Mouse (Mus musculus): ENCODE measurements around the gene Dpep2nb. TPM values are rescaled to one million over a fixed set of nuclear protein-coding genes. Genes with fewer than 3 reads are reported as not detected.

Dpep2nb gene
- 0.20 TPM in 1 of 2 replicates, not detected in the other for polyA plus RNA-seq (2015; fragmentation: Nextera tagmentation; extraction: Ambion mirVana)

GRCm38 (mm10) chr8:106005875-106006274 is at the start of gene Dpep2nb:
TSS of gene Dpep2nb (minus strand) at chr8:106005975.
- no peak within 1 kb of the TSS for H3K9ac ChIP-seq
- peaks cover 5% of the 10 kb centered on the region; the same call in 1 of the 2 replicates for H3K36me3 ChIP-seq
- WGBS, result 77% methylated on average over 4 of the region's 4 CpGs
- no peaks in the 10 kb centered on the region for H3K27me3 ChIP-seq
- H3K4me3 ChIP-seq, result no peak within 1 kb of the TSS
- H3K4me1 ChIP-seq (replicated peaks), result peaks cover 13% of the 10 kb centered on the region
- no peak for ATAC-seq (ENCODE audit: low FRiP score, low read depth)
- no peaks in the 10 kb centered on the region for H3K9me3 ChIP-seq
- no peak within 1 kb of the TSS for H3K27ac ChIP-seq (replicated peaks)
- no peak within 1 kb of the TSS for H3K4me2 ChIP-seq

GRCm38 (mm10) chr8:106055038-106055437 is 49.3 kb upstream of the Dpep2nb start:
- 38% methylated on average over 3 of the region's 3 CpGs for WGBS

GRCm38 (mm10) chr8:106054190-106054811 is 48.5 kb upstream of the Dpep2nb start:
- no peak for ATAC-seq (ENCODE audit: low FRiP score, low read depth)
- peaks cover 31% of the 10 kb centered on the region for H3K36me3 ChIP-seq

More at GRCm38 (mm10) chr8:106055038-106055437, 49.3 kb upstream of the Dpep2nb start:
- no peaks in the 10 kb centered on the region for H3K9me3 ChIP-seq
- no peak overlapping the region for H3K27ac ChIP-seq (replicated peaks)
- ATAC-seq (ENCODE audit: low FRiP score, low read depth), result no peak
- no peaks in the 10 kb centered on the region for H3K27me3 ChIP-seq
- no peak overlapping the region for H3K4me2 ChIP-seq
- H3K36me3 ChIP-seq, result peaks cover 31% of the 10 kb centered on the region
- H3K4me3 ChIP-seq, result no peak overlapping the region
- H3K4me1 ChIP-seq (replicated peaks), result peaks cover 9% of the 10 kb centered on the region
- H3K9ac ChIP-seq, result no peak overlapping the region

GRCm38 (mm10) chr8:106052510-106053089 is 46.8 kb upstream of the Dpep2nb start:
- Histone ChIP-seq H3K9ac (no peak overlapping the region), H3K9me3 (no peaks in the 10 kb centered on the region), H3K4me2 (no peak overlapping the region), H3K27ac (replicated peaks) (no peak overlapping the region), H3K36me3 (peaks cover 31% of the 10 kb centered on the region), H3K4me3 (no peak overlapping the region), H3K4me1 (replicated peaks) (no peaks in the 10 kb centered on the region), H3K27me3 (no peaks in the 10 kb centered on the region)
- no peak for ATAC-seq (ENCODE audit: low FRiP score, low read depth)
- WGBS, result 88% methylated on average over 9 of the region's 9 CpGs

More at GRCm38 (mm10) chr8:106054190-106054811, 48.5 kb upstream of the Dpep2nb start:
- Histone ChIP-seq H3K27me3 (no peaks in the 10 kb centered on the region), H3K9ac (no peak overlapping the region), H3K4me2 (no peak overlapping the region), H3K4me3 (no peak overlapping the region), H3K27ac (replicated peaks) (no peak overlapping the region), H3K4me1 (replicated peaks) (peaks cover 9% of the 10 kb centered on the region), H3K9me3 (no peaks in the 10 kb centered on the region)
- 63% methylated on average over 6 of the region's 6 CpGs for WGBS

GRCm38 (mm10) chr8:106051068-106051467 is 45.3 kb upstream of the Dpep2nb start:
- Histone ChIP-seq H3K4me1 (replicated peaks) (no peaks in the 10 kb centered on the region), H3K9ac (no peak overlapping the region), H3K9me3 (no peaks in the 10 kb centered on the region), H3K4me3 (no peak overlapping the region), H3K27me3 (no peaks in the 10 kb centered on the region), H3K36me3 (peaks cover 31% of the 10 kb centered on the region), H3K4me2 (no peak overlapping the region), H3K27ac (replicated peaks) (no peak overlapping the region)
- 95% methylated on average over 3 of the region's 3 CpGs for WGBS
- ATAC-seq (ENCODE audit: low FRiP score, low read depth), result no peak

- no peaks in the 10 kb centered on the region for H3K27me3 ChIP-seq
- H3K4me2 ChIP-seq, result no peak overlapping the region
- H3K36me3 ChIP-seq, result peaks cover 34% of the 10 kb centered on the region
- H3K4me1 ChIP-seq (replicated peaks), result no peaks in the 10 kb centered on the region
- no peak overlapping the region for H3K9ac ChIP-seq
- no peaks in the 10 kb centered on the region for H3K9me3 ChIP-seq
- H3K4me3 ChIP-seq, result no peak overlapping the region
- 80% methylated on average over 6 of the region's 6 CpGs for WGBS
- no peak for ATAC-seq (ENCODE audit: low FRiP score, low read depth)
- no peak overlapping the region for H3K27ac ChIP-seq (replicated peaks)
Observed at GRCm38 (mm10) chr8:106049840-106050239, 44.1 kb upstream of the Dpep2nb start.

- Histone ChIP-seq H3K4me3 (no peak overlapping the region), H3K4me2 (no peak overlapping the region), H3K4me1 (replicated peaks) (no peaks in the 10 kb centered on the region), H3K9ac (no peak overlapping the region), H3K9me3 (no peaks in the 10 kb centered on the region), H3K27ac (replicated peaks) (no peak overlapping the region), H3K36me3 (peaks cover 25% of the 10 kb centered on the region), H3K27me3 (no peaks in the 10 kb centered on the region)
- no peak for ATAC-seq (ENCODE audit: low FRiP score, low read depth)
- 91% methylated on average over 5 of the region's 5 CpGs for WGBS
Observed at GRCm38 (mm10) chr8:106047854-106048630, 42.3 kb upstream of the Dpep2nb start.

- no peak overlapping the region for H3K9ac ChIP-seq
- peaks cover 23% of the 10 kb centered on the region for H3K36me3 ChIP-seq
- H3K4me2 ChIP-seq, result no peak overlapping the region
- no peaks in the 10 kb centered on the region for H3K4me1 ChIP-seq (replicated peaks)
- 93% methylated on average over 11 of the region's 11 CpGs for WGBS
- ATAC-seq (ENCODE audit: low FRiP score, low read depth), result no peak
- no peak overlapping the region for H3K4me3 ChIP-seq
- no peaks in the 10 kb centered on the region for H3K9me3 ChIP-seq
- H3K27me3 ChIP-seq, result no peaks in the 10 kb centered on the region
- no peak overlapping the region for H3K27ac ChIP-seq (replicated peaks)
Observed at GRCm38 (mm10) chr8:106046872-106047559, 41.2 kb upstream of the Dpep2nb start.

- no peak overlapping the region for H3K27ac ChIP-seq (replicated peaks)
- no peak overlapping the region for H3K4me3 ChIP-seq
- H3K36me3 ChIP-seq, result 0 out of 2 replicates have a peak, but pooled peaks cover 7% of the 10 kb centered on the region
- WGBS, result 74% methylated on average over 3 of the region's 3 CpGs
- no peak overlapping the region for H3K9ac ChIP-seq
- no peaks in the 10 kb centered on the region for H3K4me1 ChIP-seq (replicated peaks)
- no peak overlapping the region for H3K4me2 ChIP-seq
- no peak for ATAC-seq (ENCODE audit: low FRiP score, low read depth)
- no peaks in the 10 kb centered on the region for H3K27me3 ChIP-seq
- H3K9me3 ChIP-seq, result no peaks in the 10 kb centered on the region
Observed at GRCm38 (mm10) chr8:106044151-106044550, 38.4 kb upstream of the Dpep2nb start.

- Histone ChIP-seq H3K9me3 (no peaks in the 10 kb centered on the region), H3K9ac (no peak overlapping the region), H3K27me3 (no peaks in the 10 kb centered on the region), H3K27ac (replicated peaks) (no peak overlapping the region), H3K36me3 (0 out of 2 replicates have a peak, but pooled peaks cover 7% of the 10 kb centered on the region), H3K4me2 (no peak overlapping the region), H3K4me3 (no peak overlapping the region), H3K4me1 (replicated peaks) (no peaks in the 10 kb centered on the region)
- 74% methylated on average over 2 of the region's 2 CpGs for WGBS
- ATAC-seq (ENCODE audit: low FRiP score, low read depth), result no peak
Observed at GRCm38 (mm10) chr8:106043055-106043454, 37.3 kb upstream of the Dpep2nb start.

GRCm38 (mm10) chr8:106040218-106040617 is 34.4 kb upstream of the Dpep2nb start:
- H3K4me2 ChIP-seq, result no peak overlapping the region
- no peak overlapping the region for H3K27ac ChIP-seq (replicated peaks)
- H3K27me3 ChIP-seq, result no peaks in the 10 kb centered on the region
- no peak overlapping the region for H3K9ac ChIP-seq
- no peaks in the 10 kb centered on the region for H3K4me1 ChIP-seq (replicated peaks)
- no peak for ATAC-seq (ENCODE audit: low FRiP score, low read depth)
- peaks cover 18% of the 10 kb centered on the region; the same call in 1 of the 2 replicates for H3K36me3 ChIP-seq
- H3K9me3 ChIP-seq, result no peaks in the 10 kb centered on the region
- 79% methylated on average over 4 of the region's 4 CpGs for WGBS
- no peak overlapping the region for H3K4me3 ChIP-seq
